Mouse (Mus musculus) heart, embryonic 11.5 days (tissue): Measurements from ENCODE around the gene Adam19. TPM values are rescaled to one million over a fixed set of nuclear protein-coding genes. Genes with fewer than 3 reads are reported as not detected.

ENCODE experiments used
- ATAC-seq: fragments of 200-750 bp; cut with Nextera tagmentation; replicated peaks from 2 replicates; pipeline ENCODE4 v1.8.0; 2017; ENCODE audit warnings: moderate library complexity; ENCODE audit not compliant: insufficient number of reproducible peaks, low FRiP score, low TSS enrichment
- H3K27ac ChIP-seq: fragments of 300-500 bp; sonication (generic); 2 replicates; pipeline ENCODE4 v1.5.1; 2014; ENCODE audit warnings: mild to moderate bottlenecking, low read depth, low read length
- H3K27me3 ChIP-seq: fragments of 300-500 bp; sonication (generic); 2 replicates; pipeline ENCODE4 v1.6.1; 2014; ENCODE audit warnings: mild to moderate bottlenecking, low read length, mixed read lengths; ENCODE audit not compliant: control insufficient read depth, insufficient read depth
- H3K36me3 ChIP-seq: fragments of 300-500 bp; sonication (generic); 2 replicates; pipeline ENCODE4 v1.6.1; 2014; ENCODE audit warnings: mild to moderate bottlenecking, low read length, moderate library complexity, mixed read lengths; ENCODE audit not compliant: control insufficient read depth, insufficient read depth
- H3K4me1 ChIP-seq: fragments of 300-500 bp; sonication (generic); 2 replicates; pipeline ENCODE4 v1.6.1; 2014; ENCODE audit warnings: low read length; ENCODE audit not compliant: control insufficient read depth, insufficient read depth
- H3K4me2 ChIP-seq: fragments of 300-500 bp; sonication (generic); 2 replicates; pipeline ENCODE4 v1.6.1; 2014; ENCODE audit warnings: mild to moderate bottlenecking, moderate library complexity
- H3K4me3 ChIP-seq: fragments of 300-500 bp; sonication (generic); 2 replicates; pipeline ENCODE4 v1.5.1; 2014; ENCODE audit warnings: low read depth, low read length
- H3K9ac ChIP-seq: fragments of 300-500 bp; sonication (generic); 2 replicates; pipeline ENCODE4 v1.6.1; 2014; ENCODE audit warnings: mild to moderate bottlenecking, low read depth, low read length, moderate library complexity
- H3K9me3 ChIP-seq: fragments of 300-500 bp; sonication (generic); replicated peaks from 2 replicates; pipeline ENCODE4 v1.6.1; 2016; ENCODE audit warnings: low read length; ENCODE audit not compliant: control insufficient read depth
- WGBS: fragments of 180-500 bp; shearing (Covaris S2); extraction: QIAGEN DNeasy Blood & Tissue Kit; methylation state at CpG from one replicate; pipeline ENCODE4 v1.1.7; 2014; ENCODE audit not compliant: insufficient replicate concordance; 5-methylcytosine and 5-hydroxymethylcytosine counted together
- polyA plus RNA-seq: library from polyadenylated mRNA; unstranded; fragments of >200 nt; fragmentation: Nextera tagmentation; extraction: Ambion mirVana; gene quantifications from 2 replicates; pipeline ENCODE4 v1.2.1, GENCODE M21; 2014

Adam19 gene
- polyA plus RNA-seq, 1 experiment from 2014 or later, result 24.4 TPM

DNA sequence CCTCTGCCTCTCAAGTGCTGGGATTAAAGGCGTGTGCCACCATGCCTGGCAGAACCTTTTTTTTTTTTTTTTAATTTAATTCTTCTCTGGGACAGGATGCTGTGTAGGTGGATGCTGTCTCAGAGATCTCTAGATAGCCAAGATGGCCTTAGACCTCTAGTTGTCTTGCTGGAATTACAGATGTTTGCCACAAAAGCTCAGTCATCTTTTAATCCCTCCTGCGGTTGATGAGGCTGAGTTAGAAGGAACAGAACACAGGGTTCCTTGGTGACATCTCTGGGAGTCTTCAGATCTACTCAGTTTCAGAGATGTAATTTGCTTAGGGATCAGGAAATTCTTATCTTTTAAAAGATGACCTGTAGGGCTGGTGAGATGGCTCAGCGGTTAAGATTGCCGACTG is 3.1 kb downstream of the Adam19 start:
- no peak overlapping the region for H3K9ac ChIP-seq
- no peak overlapping the region for H3K4me3 ChIP-seq
- 0 out of 2 replicates have a peak, but pooled peaks cover 2% of the 10 kb centered on the region for H3K36me3 ChIP-seq
- no peaks in the 10 kb centered on the region for H3K27me3 ChIP-seq
- peak overlapping the region; percentile 29; the same call in 1 of the 2 replicates for H3K4me2 ChIP-seq
- WGBS, result 84% methylated on average over 4 of the region's 4 CpGs
- H3K9me3 ChIP-seq, result no peaks in the 10 kb centered on the region
- peaks cover 35% of the 10 kb centered on the region for H3K4me1 ChIP-seq
- no peak overlapping the region for H3K27ac ChIP-seq
- ATAC-seq, result no peak

DNA sequence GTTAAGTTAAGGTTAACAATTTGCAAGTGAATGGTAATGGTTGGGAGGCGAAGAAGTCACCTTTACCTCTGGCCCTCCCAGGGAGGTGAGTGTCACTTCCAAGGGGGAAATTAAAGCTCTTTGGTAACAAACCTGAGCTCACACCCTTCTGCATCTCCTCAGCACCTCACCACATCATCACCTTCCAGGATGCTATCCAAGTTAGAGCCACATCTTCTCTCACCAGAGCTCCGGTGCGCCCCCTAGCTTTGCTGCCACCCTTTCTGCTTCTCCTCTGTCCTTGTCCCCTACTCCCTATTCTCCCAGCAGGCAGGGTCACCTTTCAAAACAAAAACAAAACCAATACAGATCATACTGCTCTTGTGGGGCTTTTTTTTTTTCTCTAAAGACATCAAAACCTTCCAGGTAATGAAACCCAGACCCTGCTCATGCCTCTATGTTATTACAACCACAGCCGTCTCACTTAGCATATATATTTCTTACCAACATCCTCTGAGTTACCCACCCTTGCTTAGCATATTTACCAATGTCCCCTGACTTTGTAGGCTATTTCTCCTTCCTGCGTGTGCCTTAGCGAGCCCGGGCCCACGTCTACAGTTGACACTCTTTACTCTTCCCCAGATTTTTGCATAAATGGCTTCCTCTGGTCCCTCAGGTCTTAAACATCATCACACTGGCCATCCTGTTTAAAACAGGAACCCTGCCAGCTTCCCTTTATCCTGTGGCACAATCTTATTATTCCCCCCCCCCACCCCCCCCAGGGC is 4.3 kb downstream of the Adam19 start:
- H3K9me3 ChIP-seq, result no peaks in the 10 kb centered on the region
- no peaks in the 10 kb centered on the region for H3K27me3 ChIP-seq
- no peak overlapping the region for H3K4me2 ChIP-seq
- WGBS, result 49% methylated on average over 8 of the region's 8 CpGs
- ATAC-seq, result no peak
- H3K4me1 ChIP-seq, result peaks cover 33% of the 10 kb centered on the region
- no peak overlapping the region for H3K27ac ChIP-seq
- H3K4me3 ChIP-seq, result no peak overlapping the region
- H3K9ac ChIP-seq, result no peak overlapping the region
- 0 out of 2 replicates have a peak, but pooled peaks cover 2% of the 10 kb centered on the region for H3K36me3 ChIP-seq

DNA sequence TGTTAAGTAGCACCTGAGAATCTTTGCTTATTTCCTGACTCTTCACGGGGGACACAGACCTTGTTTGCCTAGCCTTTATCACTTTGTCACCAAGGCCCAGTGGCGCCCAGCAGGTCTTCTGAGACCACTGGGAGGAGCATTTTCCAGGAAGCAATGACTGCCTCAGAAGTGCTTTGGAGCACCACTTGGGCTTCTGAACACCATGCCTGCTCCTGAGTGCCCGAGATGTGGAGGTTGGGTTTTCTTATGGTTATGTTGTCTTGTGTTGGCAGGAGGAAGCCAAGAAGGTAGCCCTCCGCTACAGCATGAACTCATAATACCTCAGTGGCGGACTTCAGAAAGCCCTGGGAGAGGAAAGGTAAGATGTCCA is 4.8 kb downstream of the Adam19 start:
- H3K27ac ChIP-seq, result no peak overlapping the region
- 53% methylated on average over 5 of the region's 5 CpGs for WGBS

DNA sequence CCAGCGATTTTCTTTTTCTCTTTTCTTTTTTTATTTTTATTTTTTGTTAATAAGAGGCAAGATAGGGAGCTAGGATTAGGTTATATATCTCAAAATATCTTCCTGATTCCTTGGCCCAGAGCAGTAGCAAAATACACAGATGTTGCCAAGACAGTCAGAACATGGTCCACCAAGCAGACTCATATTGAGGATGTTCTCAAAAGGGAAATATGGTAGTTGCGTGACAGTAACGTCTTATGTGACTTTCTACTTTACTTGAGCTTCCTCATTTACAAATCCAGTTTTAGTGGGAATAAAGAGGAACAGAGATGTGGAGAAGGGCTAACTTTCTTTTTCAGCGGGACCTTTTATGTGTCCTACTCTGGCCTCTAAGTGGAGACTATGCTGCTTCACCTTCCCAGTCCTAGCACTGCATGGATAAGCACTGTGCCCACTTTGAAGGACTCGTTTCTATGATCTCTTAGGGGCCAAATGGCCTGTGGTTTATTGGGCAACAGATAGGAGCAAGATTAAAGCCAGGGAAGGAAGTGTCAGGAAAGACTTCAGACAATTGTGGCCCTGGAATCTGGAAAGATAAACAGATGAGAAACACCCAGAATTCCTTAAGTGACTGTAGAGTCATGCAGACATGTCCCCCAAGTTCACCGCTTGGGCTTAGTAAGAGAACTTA is 6.1 kb downstream of the Adam19 start:
- Histone ChIP-seq H3K36me3 (peaks cover 2% of the 10 kb centered on the region), H3K4me2 (no peak overlapping the region), H3K9ac (0 out of 2 replicates have a peak overlapping the region, but pooled peaks have one; percentile 24), H3K27ac (0 out of 2 replicates have a peak overlapping the region, but pooled peaks have one; percentile 18), H3K27me3 (no peaks in the 10 kb centered on the region), H3K4me1 (peaks cover 44% of the 10 kb centered on the region), H3K4me3 (no peak overlapping the region), H3K9me3 (no peaks in the 10 kb centered on the region)
- WGBS, result 51% methylated on average over 6 of the region's 6 CpGs
- ATAC-seq, result no peak

More for the DNA sequence above, 4.8 kb downstream of the Adam19 start:
- no peak for ATAC-seq
- Histone ChIP-seq H3K4me1 (peaks cover 34% of the 10 kb centered on the region), H3K9ac (no peak overlapping the region), H3K4me2 (no peak overlapping the region), H3K9me3 (no peaks in the 10 kb centered on the region), H3K27me3 (no peaks in the 10 kb centered on the region), H3K36me3 (0 out of 2 replicates have a peak, but pooled peaks cover 2% of the 10 kb centered on the region), H3K4me3 (no peak overlapping the region)

DNA sequence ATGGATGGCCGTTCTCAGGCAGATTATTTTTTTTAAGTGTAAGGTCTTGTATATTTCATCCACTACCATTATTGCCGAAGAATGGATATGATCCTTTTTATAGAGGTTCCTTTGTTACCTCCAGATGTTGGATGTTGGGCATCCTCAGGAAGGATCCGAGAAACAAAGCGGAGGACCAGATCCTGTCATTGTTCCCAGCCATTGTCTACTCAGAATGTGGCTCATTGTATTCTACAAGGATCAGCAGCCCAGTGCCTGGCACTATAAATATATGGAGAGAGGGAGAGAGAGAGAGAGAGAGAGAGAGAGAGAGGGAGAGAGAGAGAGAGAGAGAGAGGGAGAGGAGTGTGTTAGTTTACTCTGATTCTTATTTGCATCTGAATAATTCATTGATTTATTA is 6.8 kb downstream of the Adam19 start:
- Histone ChIP-seq H3K4me1 (peaks cover 44% of the 10 kb centered on the region), H3K9me3 (no peaks in the 10 kb centered on the region), H3K9ac (no peak overlapping the region), H3K36me3 (peaks cover 2% of the 10 kb centered on the region), H3K27me3 (no peaks in the 10 kb centered on the region), H3K4me2 (no peak overlapping the region), H3K4me3 (no peak overlapping the region), H3K27ac (peak overlapping the region; percentile 62; the same call in 1 of the 2 replicates)
- no peak for ATAC-seq
- 64% methylated on average over 4 of the region's 4 CpGs for WGBS

DNA sequence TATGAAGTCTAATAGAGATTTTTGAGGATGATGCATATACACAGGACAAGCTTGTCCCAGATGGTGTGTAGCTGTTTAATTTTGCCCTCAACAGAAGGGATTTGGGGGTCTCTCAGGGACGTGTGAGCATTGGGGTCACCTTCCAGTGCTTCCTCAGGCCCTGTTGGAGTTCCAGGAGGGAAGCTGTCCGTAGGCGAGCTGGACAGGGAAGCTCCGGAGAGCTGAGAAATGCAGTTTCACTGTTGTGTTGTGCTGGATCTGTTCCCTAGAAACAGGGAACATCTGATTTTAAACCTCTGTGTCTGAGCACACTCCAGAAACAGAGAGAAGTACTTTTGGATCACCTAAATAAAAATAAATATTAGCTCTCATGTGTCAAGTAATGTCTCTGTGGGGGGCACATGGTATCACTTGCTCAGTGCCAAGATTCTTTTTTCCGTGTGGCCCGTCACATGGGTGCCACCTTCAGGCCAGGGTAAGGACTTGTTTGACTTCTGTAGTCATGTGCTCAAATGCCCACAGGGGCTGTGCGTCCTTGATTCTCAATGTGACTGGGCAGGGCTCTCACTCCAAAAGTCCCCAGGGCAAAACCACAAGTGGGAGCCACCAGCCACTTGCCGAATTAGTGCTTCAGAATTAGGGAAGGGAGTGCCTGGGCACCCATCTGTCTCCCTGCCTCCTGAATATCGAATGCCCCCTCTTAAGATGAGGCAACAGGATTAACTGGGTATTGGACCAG is 7.4 kb downstream of the Adam19 start:
- H3K9me3 ChIP-seq, result no peaks in the 10 kb centered on the region
- peak overlapping the region; percentile 62 for H3K27ac ChIP-seq
- ATAC-seq, result no peak
- H3K9ac ChIP-seq, result peak overlapping the region; percentile 49; the same call in 1 of the 2 replicates
- WGBS, result 48% methylated on average over 9 of the region's 9 CpGs
- peaks cover 2% of the 10 kb centered on the region for H3K36me3 ChIP-seq
- no peaks in the 10 kb centered on the region for H3K27me3 ChIP-seq
- H3K4me2 ChIP-seq, result no peak overlapping the region
- no peak overlapping the region for H3K4me3 ChIP-seq
- peaks cover 39% of the 10 kb centered on the region for H3K4me1 ChIP-seq

DNA sequence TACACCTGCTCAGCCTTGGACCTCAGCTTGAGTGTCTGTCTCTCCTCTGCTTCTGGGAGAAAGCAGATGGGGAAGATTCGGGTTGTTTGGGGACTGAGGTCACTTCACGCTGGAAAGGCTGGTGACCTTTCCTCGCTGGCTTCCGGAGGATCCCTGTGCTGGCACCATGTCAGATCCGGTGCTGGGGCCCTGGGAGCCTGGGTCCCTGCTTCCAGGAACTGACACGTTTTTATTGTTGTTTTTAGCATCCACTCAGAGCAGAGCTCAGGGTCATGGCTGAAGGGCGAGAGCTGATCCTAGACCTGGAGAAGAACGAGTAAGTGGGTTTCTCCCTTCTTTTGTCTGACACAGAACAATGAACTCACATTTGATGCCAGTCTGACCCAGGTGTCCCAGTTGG is 9.0 kb downstream of the Adam19 start:
- H3K9ac ChIP-seq, result peak overlapping the region; percentile 30; the same call in 1 of the 2 replicates
- no peaks in the 10 kb centered on the region for H3K27me3 ChIP-seq
- peaks cover 2% of the 10 kb centered on the region for H3K36me3 ChIP-seq
- no peak overlapping the region for H3K4me3 ChIP-seq
- 47% methylated on average over 8 of the region's 8 CpGs for WGBS
- H3K4me2 ChIP-seq, result peak overlapping the region; percentile 14
- ATAC-seq, result no peak; the same call in 1 of the 2 replicates
- peak overlapping the region; percentile 70 for H3K27ac ChIP-seq
- peaks cover 49% of the 10 kb centered on the region for H3K4me1 ChIP-seq
- H3K9me3 ChIP-seq, result no peaks in the 10 kb centered on the region

DNA sequence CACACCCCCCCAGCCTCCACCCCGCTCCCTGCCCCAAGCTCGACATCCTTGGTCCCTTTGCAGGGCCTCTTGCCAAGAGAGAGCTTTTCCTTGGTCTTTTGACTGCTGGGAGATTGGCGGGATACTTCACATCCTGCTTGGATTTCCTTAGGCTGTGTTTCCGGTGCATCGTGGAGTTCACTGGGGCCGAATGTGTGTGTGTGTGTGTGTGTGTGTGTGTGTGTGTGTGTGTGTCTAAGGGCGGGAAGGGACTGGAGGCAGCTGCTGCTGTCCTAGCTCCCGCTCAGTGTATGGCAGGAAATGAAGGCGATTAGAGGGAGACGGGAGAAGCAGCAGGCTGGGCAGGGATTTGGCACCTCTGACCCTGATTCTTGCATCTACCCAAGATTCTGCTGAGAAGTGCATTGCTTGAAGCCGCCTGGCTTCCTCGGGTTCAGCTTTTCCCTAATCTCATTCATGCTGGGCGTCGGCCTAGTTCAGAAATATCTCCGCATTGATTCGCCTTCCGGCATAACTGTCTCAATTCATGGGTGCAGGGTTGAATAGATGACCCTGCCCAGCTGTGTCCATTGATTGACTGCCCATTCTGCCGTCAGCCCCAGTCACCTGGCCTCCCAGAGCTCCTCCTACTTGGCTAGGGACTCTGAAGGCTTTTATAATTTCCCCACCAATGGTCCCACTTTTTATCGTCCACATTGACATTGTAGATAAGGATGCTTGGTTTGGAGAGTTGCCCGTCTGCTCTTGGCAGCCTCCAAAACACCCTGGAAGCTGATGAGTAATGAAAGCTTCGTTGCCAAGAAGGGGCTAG is 9.6 kb downstream of the Adam19 start:
- H3K4me2 ChIP-seq, result peak overlapping the region; percentile 14

More for the DNA sequence above, 9.6 kb downstream of the Adam19 start:
- H3K4me1 ChIP-seq, result peaks cover 54% of the 10 kb centered on the region
- peaks cover 2% of the 10 kb centered on the region for H3K36me3 ChIP-seq
- H3K4me3 ChIP-seq, result no peak overlapping the region
- peak overlapping the region; percentile 70 for H3K27ac ChIP-seq
- H3K9me3 ChIP-seq, result no peaks in the 10 kb centered on the region
- ATAC-seq, result peak; percentile 75
- 40% methylated on average over 21 of the region's 21 CpGs for WGBS
- peak overlapping the region; percentile 30; the same call in 1 of the 2 replicates for H3K9ac ChIP-seq
- no peaks in the 10 kb centered on the region for H3K27me3 ChIP-seq
